Mouse (Mus musculus): ENCODE measurements around the gene Prcp.
A peak's percentile ranks its signal among the peaks of the same experiment; 100 is the strongest.

DNA sequence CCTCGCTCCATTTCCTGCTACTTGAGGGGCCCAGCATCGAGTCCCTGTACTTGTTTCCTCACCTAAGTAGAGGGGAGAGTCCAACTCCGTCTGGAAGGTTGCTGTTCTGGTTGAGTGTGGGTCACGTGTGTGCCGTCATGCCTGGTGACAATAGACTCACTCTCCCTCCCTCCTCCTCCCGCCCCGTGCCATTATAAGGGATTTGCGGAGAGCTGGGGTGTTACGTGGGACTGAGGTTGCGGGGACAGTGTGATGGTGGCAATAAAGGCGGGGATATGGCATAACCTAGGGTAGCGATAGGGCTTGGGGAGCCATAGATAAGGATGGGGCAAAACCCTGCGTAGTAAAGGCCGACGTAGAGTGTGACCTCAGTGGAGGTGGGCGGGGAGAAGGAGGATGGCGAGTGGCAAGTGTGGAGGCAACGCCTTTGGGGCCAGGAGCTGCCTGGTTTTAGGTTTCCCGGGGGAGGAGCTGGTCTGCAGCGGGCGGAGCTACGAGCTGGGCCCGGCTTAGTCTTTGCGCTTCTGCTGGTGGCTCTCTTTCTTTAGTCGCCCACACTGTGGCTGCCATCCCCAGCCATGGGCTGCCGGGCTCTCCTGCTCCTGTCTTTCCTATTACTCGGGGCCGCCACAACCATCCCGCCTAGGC is 615 bp downstream of the Prcp start:
- TF ChIP-seq POLR2A (IDR thresholded peaks at IDR 0.05; ENCODE audit: insufficient read depth, low read depth, low read length) = peak; percentile 46; the same call in 1 of the 2 replicates
- TF ChIP-seq CTCF (IDR thresholded peaks at IDR 0.05; ENCODE audit: insufficient read depth, low read depth, low read length) = no peak
